Mouse (Mus musculus): Measurements from ENCODE around the gene Rps15a. TPM values are rescaled to one million over a fixed set of nuclear protein-coding genes. Genes with fewer than 3 reads are reported as not detected.
A peak's percentile ranks its signal among the peaks of the same experiment; 100 is the strongest.

The Rps15a gene
- polyA plus RNA-seq, 1 experiment from 2014 or later: 845 TPM

GRCm38 (mm10) chr7:118125736-118126135 lies 9.7 kb upstream of the Rps15a start:
- Histone ChIP-seq H3K4me1 (peaks cover 35% of the 10 kb centered on the region), H3K9me3 (no peaks in the 10 kb centered on the region), H3K27ac (no peak overlapping the region), H3K36me3 (peaks cover 48% of the 10 kb centered on the region), H3K9ac (no peak overlapping the region), H3K4me3 (no peak overlapping the region), H3K27me3 (no peaks in the 10 kb centered on the region), H3K4me2 (replicated peaks) (no peak overlapping the region)
- no peak for ATAC-seq (ENCODE audit: low FRiP score, low read depth)

DNA sequence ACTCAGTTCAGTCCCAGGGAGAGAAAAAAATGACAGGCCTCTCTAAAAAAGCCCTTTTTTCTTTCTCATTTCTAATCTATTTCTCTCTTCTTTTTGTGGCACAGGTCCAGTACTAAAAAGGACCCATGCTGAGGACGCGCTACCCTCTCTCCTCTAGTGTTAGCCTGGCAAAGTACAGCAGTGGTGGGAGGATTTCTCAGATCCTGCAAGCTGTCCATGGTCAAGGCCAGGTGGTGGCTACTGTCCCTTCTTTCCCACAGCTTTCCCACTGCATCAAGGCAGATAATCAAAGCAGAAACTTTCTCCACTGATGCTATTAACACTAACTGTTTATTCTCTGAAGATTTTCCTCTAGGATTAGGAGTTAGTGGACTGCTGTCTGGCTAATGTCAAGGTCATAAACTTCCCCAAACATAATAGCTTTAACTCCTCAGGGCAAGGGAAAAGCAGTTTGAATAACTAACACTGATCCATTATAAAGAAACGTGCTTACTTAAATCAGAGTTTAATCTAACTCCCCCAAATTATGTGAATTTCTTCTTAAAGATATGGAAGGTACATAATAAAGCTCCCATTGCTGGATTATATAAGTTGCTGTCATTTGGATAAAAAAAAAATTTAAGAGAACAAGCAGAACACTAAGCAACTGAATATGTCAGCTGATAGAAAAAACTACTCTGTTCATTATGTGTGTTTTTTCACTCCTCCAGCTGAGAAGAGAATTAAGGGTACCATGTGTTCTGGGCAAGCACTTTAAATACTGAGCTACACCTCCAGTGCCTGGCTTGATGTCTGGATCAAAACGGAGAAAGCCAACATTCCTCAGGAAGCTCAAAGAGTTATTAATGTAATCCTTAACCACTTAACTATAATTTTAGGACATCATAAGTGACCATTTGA lies 7.8 kb upstream of the Rps15a start:
- 90% methylated on average over 4 of the region's 4 CpGs for WGBS
- H3K4me1 ChIP-seq: peaks cover 27% of the 10 kb centered on the region
- no peak overlapping the region for H3K4me3 ChIP-seq
- H3K36me3 ChIP-seq: peaks cover 66% of the 10 kb centered on the region
- H3K27me3 ChIP-seq: no peaks in the 10 kb centered on the region
- no peak overlapping the region for H3K9ac ChIP-seq
- no peaks in the 10 kb centered on the region for H3K9me3 ChIP-seq
- no peak overlapping the region for H3K4me2 ChIP-seq (replicated peaks)
- H3K27ac ChIP-seq: no peak overlapping the region
- no peak for ATAC-seq (ENCODE audit: low FRiP score, low read depth)

DNA sequence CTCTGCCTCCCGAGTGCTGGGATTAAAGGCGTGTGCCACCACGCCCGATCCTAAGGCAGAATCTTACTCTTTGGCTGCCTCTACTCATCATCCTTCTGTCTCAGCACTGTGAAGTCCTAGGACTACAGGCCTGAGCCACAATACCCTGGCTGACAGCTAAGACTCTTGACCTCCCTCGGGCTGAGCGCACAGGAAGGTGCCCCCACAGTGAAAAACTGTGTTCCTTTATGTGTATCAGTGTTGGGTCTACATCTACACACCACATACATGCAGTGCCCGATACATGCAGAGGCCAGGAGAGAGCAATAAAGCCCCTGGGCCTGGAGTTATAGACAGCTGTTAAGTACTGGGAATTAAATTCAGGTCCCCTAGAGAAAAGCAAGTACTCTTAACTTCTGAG lies 6.2 kb upstream of the Rps15a start:
- 93% methylated on average over 7 of the region's 7 CpGs for WGBS
- ATAC-seq (ENCODE audit: low FRiP score, low read depth): no peak
- Histone ChIP-seq H3K27me3 (no peaks in the 10 kb centered on the region), H3K4me2 (replicated peaks) (no peak overlapping the region), H3K36me3 (peaks cover 74% of the 10 kb centered on the region), H3K9me3 (no peaks in the 10 kb centered on the region), H3K9ac (no peak overlapping the region; the same call in 1 of the 2 replicates), H3K27ac (no peak overlapping the region), H3K4me3 (no peak overlapping the region), H3K4me1 (peaks cover 14% of the 10 kb centered on the region)

DNA sequence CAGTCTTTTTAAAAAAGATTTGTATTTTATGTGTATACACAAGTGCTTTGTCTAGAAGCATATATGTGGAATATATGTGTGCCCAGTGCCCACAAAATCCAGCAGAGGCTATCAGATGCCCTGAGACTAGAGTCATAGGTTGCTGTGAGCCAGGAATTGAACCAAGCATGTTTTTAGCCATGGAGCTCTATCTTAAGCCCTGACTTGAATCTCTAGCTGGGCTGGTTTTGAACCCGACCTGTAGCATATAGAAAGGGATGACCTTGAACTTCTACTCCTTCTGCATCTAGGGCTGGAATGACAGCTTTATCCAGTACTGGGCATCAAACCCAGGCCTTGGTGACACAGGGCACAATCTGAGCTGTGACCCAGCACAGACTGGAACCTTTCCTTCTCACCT lies 4.7 kb upstream of the Rps15a start:
- ATAC-seq (ENCODE audit: low FRiP score, low read depth): no peak
- peak overlapping the region; percentile 31; the same call in 1 of the 2 replicates for H3K9ac ChIP-seq
- no peaks in the 10 kb centered on the region for H3K9me3 ChIP-seq
- no peaks in the 10 kb centered on the region for H3K27me3 ChIP-seq
- WGBS: 92% methylated on average over 1 of the region's 1 CpGs
- no peak overlapping the region for H3K4me2 ChIP-seq (replicated peaks)
- H3K36me3 ChIP-seq: peaks cover 62% of the 10 kb centered on the region
- H3K4me3 ChIP-seq: no peak overlapping the region
- no peak overlapping the region for H3K27ac ChIP-seq
- H3K4me1 ChIP-seq: 0 out of 2 replicates have a peak, but pooled peaks cover under 1% of the 10 kb centered on the region

GRCm38 (mm10) chr7:118119946-118120345 lies 4.0 kb upstream of the Rps15a start:
- no peaks in the 10 kb centered on the region for H3K9me3 ChIP-seq
- no peak overlapping the region for H3K4me3 ChIP-seq
- WGBS: 89% methylated on average over 5 of the region's 5 CpGs
- ATAC-seq (ENCODE audit: low FRiP score, low read depth): no peak
- H3K4me1 ChIP-seq: peaks cover 3% of the 10 kb centered on the region
- no peak overlapping the region for H3K27ac ChIP-seq
- H3K9ac ChIP-seq: no peak overlapping the region
- no peaks in the 10 kb centered on the region for H3K27me3 ChIP-seq
- no peak overlapping the region for H3K4me2 ChIP-seq (replicated peaks)
- H3K36me3 ChIP-seq: peaks cover 61% of the 10 kb centered on the region

GRCm38 (mm10) chr7:118119142-118119541 lies 3.2 kb upstream of the Rps15a start:
- ATAC-seq (ENCODE audit: low FRiP score, low read depth): no peak
- no peak overlapping the region for H3K4me3 ChIP-seq
- no peak overlapping the region for H3K4me2 ChIP-seq (replicated peaks)
- H3K4me1 ChIP-seq: peaks cover 11% of the 10 kb centered on the region
- peak overlapping the region; percentile 15; the same call in 1 of the 2 replicates for H3K27ac ChIP-seq
- no peak overlapping the region for H3K9ac ChIP-seq
- H3K27me3 ChIP-seq: no peaks in the 10 kb centered on the region
- H3K9me3 ChIP-seq: no peaks in the 10 kb centered on the region
- peaks cover 61% of the 10 kb centered on the region for H3K36me3 ChIP-seq
- WGBS: 49% methylated on average over 2 of the region's 2 CpGs

- H3K9me3 ChIP-seq: no peaks in the 10 kb centered on the region
- ATAC-seq (ENCODE audit: low FRiP score, low read depth): no peak
- WGBS: 84% methylated on average over 3 of the region's 3 CpGs
- H3K4me2 ChIP-seq (replicated peaks): no peak overlapping the region
- H3K27me3 ChIP-seq: no peaks in the 10 kb centered on the region
- peaks cover 62% of the 10 kb centered on the region for H3K36me3 ChIP-seq
- H3K4me3 ChIP-seq: no peak overlapping the region
- H3K9ac ChIP-seq: no peak overlapping the region
- no peak overlapping the region for H3K27ac ChIP-seq
- peaks cover 18% of the 10 kb centered on the region for H3K4me1 ChIP-seq
Observed at GRCm38 (mm10) chr7:118118426-118118825, 2.4 kb upstream of the Rps15a start.

DNA sequence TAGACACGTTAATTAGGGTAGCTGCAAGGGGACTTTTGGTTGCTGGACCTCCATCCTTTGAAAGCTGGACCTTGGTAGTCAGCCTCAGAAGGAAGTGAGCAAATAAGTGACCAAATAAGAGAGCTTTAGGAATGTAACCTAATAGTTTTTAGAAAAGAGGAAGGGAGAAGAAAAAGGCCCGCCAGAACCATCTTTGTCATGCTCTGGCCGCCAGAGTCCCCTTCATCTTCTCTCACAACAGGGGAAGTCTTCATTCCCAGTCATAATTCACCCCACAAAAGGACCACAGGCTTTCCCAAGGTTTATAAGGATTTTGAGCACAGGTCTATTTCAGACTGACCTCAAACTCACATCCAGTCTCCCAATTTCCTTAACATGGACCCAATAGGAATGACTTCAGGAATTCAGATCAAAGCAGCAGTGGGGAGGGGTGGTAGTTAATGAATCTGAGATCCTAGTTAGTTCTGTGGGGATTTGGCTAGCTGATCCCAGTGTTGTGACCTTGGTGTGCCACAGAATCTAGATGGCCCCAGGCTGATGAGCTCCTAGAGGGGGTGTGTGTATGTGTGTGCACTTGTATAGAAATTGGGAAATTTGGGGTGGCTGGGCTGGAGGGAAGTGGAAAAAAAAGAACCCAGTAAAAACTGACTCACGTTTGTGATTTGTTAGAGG lies 1.7 kb upstream of the Rps15a start:
- Histone ChIP-seq H3K4me1 (peaks cover 26% of the 10 kb centered on the region), H3K36me3 (peaks cover 61% of the 10 kb centered on the region), H3K4me2 (replicated peaks) (no peak overlapping the region), H3K9me3 (no peaks in the 10 kb centered on the region), H3K9ac (no peak overlapping the region), H3K4me3 (no peak overlapping the region), H3K27ac (peak overlapping the region; percentile 17; the same call in 1 of the 2 replicates), H3K27me3 (no peaks in the 10 kb centered on the region)
- 38% methylated on average over 4 of the region's 4 CpGs for WGBS
- no peak for ATAC-seq (ENCODE audit: low FRiP score, low read depth)

DNA sequence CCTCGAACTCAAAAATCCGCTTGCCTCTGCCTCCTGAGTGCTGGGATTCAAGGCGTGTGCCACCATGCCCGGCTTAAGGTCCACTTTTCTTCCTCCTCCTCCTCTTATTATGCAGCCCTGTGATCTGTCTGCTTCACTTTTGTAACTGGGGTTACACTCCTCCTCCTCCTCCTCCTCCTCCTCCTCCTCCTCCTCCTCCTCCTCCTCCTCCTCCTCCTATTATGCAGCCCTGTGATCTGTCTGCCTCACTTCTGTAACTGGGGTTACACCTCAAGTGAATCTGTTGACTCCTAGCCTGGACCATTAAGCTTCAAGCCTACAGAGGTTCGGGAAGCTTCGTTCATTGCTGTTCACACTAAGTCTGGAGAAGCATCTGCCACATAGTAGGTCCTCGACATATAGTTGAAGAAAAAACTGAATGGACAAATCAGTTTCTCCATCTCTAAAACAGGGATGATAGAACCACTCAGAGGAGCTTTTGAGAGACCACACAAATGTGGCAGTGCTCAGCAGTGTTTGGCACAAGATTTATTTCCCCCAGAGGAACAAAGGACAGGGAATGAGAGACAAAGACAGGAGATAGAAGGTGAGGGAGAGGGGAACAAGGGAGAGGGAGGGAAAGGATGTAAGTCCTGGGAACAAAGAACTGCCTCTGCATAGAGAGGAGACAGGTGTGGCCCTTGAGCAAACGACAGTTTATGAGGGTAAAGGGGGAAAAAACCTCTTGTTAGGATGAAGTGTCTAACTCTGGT lies 975 bp upstream of the Rps15a start:
- H3K9ac ChIP-seq: peak overlapping the region; percentile 67
- no peak overlapping the region; the same call in 1 of the 2 replicates for H3K27ac ChIP-seq
- ATAC-seq (ENCODE audit: low FRiP score, low read depth): no peak
- peaks cover 62% of the 10 kb centered on the region for H3K36me3 ChIP-seq
- no peaks in the 10 kb centered on the region for H3K27me3 ChIP-seq
- H3K4me2 ChIP-seq (replicated peaks): peak overlapping the region; percentile 68
- no peaks in the 10 kb centered on the region for H3K9me3 ChIP-seq
- H3K4me1 ChIP-seq: peaks cover 33% of the 10 kb centered on the region
- WGBS: 18% methylated on average over 8 of the region's 8 CpGs
- H3K4me3 ChIP-seq: peak overlapping the region; percentile 97

GRCm38 (mm10) chr7:118115533-118115876 lies 483 bp downstream of the Rps15a start:
- Histone ChIP-seq H3K27ac (peak overlapping the region; percentile 93), H3K4me3 (peak overlapping the region; percentile 97), H3K4me1 (peaks cover 46% of the 10 kb centered on the region), H3K27me3 (no peaks in the 10 kb centered on the region), H3K4me2 (replicated peaks) (peak overlapping the region; percentile 97), H3K9ac (peak overlapping the region; percentile 100), H3K9me3 (no peaks in the 10 kb centered on the region), H3K36me3 (peaks cover 66% of the 10 kb centered on the region)
- no peak; the same call in 1 of the 2 replicates for ATAC-seq (ENCODE audit: low FRiP score, low read depth)
- 0% methylated on average over 20 of the region's 20 CpGs for WGBS

- H3K9me3 ChIP-seq: no peaks in the 10 kb centered on the region
- H3K27ac ChIP-seq: no peak overlapping the region
- H3K4me1 ChIP-seq: peaks cover 46% of the 10 kb centered on the region
- peak overlapping the region; percentile 97 for H3K4me2 ChIP-seq (replicated peaks)
- no peaks in the 10 kb centered on the region for H3K27me3 ChIP-seq
- WGBS: 64% methylated on average over 5 of the region's 5 CpGs
- no peak for ATAC-seq (ENCODE audit: low FRiP score, low read depth)
- peaks cover 68% of the 10 kb centered on the region for H3K36me3 ChIP-seq
- H3K9ac ChIP-seq: peak overlapping the region; percentile 100
- peak overlapping the region; percentile 97 for H3K4me3 ChIP-seq
Observed at GRCm38 (mm10) chr7:118113541-118114297, 2.3 kb downstream of the Rps15a start.
